Mouse (Mus musculus) megakaryocyte, embryonic 14.5 days (primary cell): ENCODE measurements around the gene Mmp15.

Experiments
- FLI1 ChIP-seq: IDR thresholded peaks from 2 replicates; pipeline ENCODE4 v1.6.1; 2012; ENCODE audit warnings: low read length, inconsistent platforms, mixed read lengths
- GATA1 ChIP-seq: IDR thresholded peaks from 3 replicates; pipeline ENCODE4 v1.6.1; 2012; ENCODE audit warnings: mixed read lengths, low read length, inconsistent platforms, borderline replicate concordance

DNA sequence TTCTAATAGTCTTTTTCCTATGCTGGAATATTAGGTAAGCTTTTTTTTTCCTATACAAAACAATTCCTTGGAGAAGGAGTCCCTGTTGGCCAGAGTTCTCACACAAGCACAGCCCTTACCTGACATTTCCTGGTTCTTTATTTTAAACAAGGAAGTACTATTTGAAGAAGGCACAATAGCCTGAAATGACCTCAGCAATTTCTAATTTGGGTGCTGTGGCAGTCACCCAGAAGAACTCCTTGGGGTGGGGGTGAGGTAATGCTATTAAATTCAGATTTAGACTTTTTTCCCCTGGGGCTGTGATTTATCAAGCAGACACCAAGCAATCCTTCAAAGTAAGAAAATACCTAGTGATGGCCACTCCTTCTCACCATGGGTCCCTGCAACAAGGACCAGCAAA lies 28.9 kb downstream of the Mmp15 start:
- TF ChIP-seq GATA1 = no peak
- no peak for TF ChIP-seq FLI1
